Mouse (Mus musculus): ENCODE results near the gene Cyth4.

GRCm38 (mm10) chr15:78549189-78549734, 47.6 kb upstream of the Cyth4 start:
- TF ChIP-seq GATA1 (IDR thresholded peaks at IDR 0.05; ENCODE audit: borderline replicate concordance, low read length) (no peak), FLI1 (IDR thresholded peaks at IDR 0.05; ENCODE audit: low read length) (no peak)

Measured in megakaryocyte, embryonic 14.5 days (primary cell).